Mouse (Mus musculus): ENCODE results near the gene Mindy4. TPM values are rescaled to one million over a fixed set of nuclear protein-coding genes. Genes with fewer than 3 reads are reported as not detected.

Gene Mindy4
- polyA plus RNA-seq, 1 experiment from 2014 or later, result 6.5 TPM

DNA sequence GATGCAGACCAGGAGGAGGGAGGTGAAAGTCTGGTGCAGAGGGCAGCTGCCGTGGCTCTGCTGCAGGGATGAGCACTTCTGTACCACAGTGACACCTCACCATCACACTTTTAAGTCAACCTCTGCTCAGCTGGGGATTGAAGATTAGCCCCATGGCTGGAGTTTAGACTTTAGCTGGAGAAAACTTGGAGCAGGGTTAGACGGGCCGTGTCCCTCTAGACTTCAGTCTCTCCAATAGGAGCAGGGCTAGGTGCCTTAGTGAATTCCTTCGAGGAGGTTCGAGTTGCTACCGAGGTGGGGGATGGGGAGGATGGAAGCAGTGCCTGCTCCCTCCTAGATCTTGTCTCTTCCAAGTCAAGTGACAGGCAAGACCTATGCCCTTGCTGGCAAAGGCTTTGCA, 134.9 kb downstream of the Mindy4 start:
- Histone ChIP-seq H3K4me3 (replicated peaks) (no peak overlapping the region), H3K4me2 (replicated peaks) (no peak overlapping the region; the same call in 1 of the 2 replicates), H3K36me3 (no peaks in the 10 kb centered on the region), H3K4me1 (replicated peaks) (peaks cover 52% of the 10 kb centered on the region), H3K27ac (no peak overlapping the region), H3K9me3 (no peaks in the 10 kb centered on the region), H3K27me3 (replicated peaks) (no peaks in the 10 kb centered on the region), H3K9ac (no peak overlapping the region)
- no peak for ATAC-seq
- 47% methylated on average over 6 of the region's 6 CpGs for WGBS

- no peak overlapping the region for H3K4me2 ChIP-seq (replicated peaks)
Measured at GRCm38 (mm10) chr6:55338934-55339825, 136.0 kb downstream of the Mindy4 start.

GRCm38 (mm10) chr6:55341688-55342087, 138.5 kb downstream of the Mindy4 start:
- WGBS, result 25% methylated on average over 5 of the region's 5 CpGs
- peak overlapping the region; percentile 5; the same call in 1 of the 2 replicates for H3K4me2 ChIP-seq (replicated peaks)
- peak; percentile 87 for ATAC-seq
- no peak overlapping the region for H3K9ac ChIP-seq
- peaks cover 42% of the 10 kb centered on the region for H3K4me1 ChIP-seq (replicated peaks)
- no peaks in the 10 kb centered on the region for H3K36me3 ChIP-seq
- H3K27me3 ChIP-seq (replicated peaks), result no peaks in the 10 kb centered on the region
- peak overlapping the region; percentile 71 for H3K27ac ChIP-seq
- no peaks in the 10 kb centered on the region for H3K9me3 ChIP-seq
- H3K4me3 ChIP-seq (replicated peaks), result no peak overlapping the region

More at GRCm38 (mm10) chr6:55338934-55339825, 136.0 kb downstream of the Mindy4 start:
- Histone ChIP-seq H3K4me3 (replicated peaks) (no peak overlapping the region), H3K9me3 (no peaks in the 10 kb centered on the region), H3K4me1 (replicated peaks) (peaks cover 55% of the 10 kb centered on the region), H3K27ac (no peak overlapping the region), H3K36me3 (no peaks in the 10 kb centered on the region), H3K9ac (no peak overlapping the region), H3K27me3 (replicated peaks) (no peaks in the 10 kb centered on the region)
- ATAC-seq, result peak; percentile 11; the same call in 1 of the 2 replicates
- WGBS, result 62% methylated on average over 9 of the region's 9 CpGs

DNA sequence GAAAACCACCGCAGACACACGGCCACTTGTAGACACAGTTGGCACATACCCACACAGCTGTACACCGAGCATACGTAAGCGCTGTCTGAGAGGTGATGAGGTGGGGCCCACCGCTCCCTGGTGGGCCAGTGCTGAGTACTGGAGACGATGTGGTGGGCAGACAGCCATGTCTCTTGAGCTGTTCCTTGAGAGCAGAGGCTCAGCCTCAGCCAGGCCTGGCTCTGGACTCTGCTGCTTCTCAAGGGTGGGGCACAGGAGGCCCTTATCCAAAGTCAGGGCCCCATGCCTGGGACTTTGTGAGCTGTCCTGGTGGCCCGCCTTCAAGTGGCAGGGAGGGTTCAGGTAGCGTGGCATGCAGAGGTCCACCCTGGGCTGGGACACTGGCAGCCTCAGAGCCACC, 139.1 kb downstream of the Mindy4 start:
- H3K36me3 ChIP-seq, result no peaks in the 10 kb centered on the region
- H3K4me1 ChIP-seq (replicated peaks), result peaks cover 42% of the 10 kb centered on the region
- peak; percentile 61 for ATAC-seq
- no peak overlapping the region for H3K4me3 ChIP-seq (replicated peaks)
- no peaks in the 10 kb centered on the region for H3K27me3 ChIP-seq (replicated peaks)
- no peak overlapping the region for H3K27ac ChIP-seq
- H3K4me2 ChIP-seq (replicated peaks), result peak overlapping the region; percentile 39
- no peaks in the 10 kb centered on the region for H3K9me3 ChIP-seq
- H3K9ac ChIP-seq, result no peak overlapping the region
- 57% methylated on average over 9 of the region's 9 CpGs for WGBS

DNA sequence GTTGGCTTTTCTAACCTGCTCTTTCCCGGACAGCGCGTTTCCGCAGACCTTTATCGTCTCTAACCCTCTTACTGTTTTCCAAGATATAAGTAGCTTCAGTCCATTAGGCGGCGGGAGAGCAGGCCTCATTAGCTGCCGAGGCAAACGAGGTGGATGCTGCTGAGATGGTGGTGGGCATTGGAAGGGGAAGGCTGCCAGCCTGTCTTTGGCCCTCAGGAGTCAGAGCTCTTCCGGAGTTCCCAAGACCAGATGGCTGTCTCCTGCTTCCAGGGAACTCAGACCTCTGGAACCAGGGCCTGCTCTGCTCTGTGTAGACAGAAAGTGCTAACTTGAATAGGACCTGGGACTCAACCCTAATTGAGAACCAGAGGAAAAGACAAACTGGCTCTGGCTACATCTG, 140.3 kb downstream of the Mindy4 start:
- no peak overlapping the region for H3K4me3 ChIP-seq (replicated peaks)
- no peak overlapping the region for H3K27ac ChIP-seq
- peaks cover 38% of the 10 kb centered on the region for H3K4me1 ChIP-seq (replicated peaks)
- H3K36me3 ChIP-seq, result no peaks in the 10 kb centered on the region
- no peak for ATAC-seq
- H3K9ac ChIP-seq, result no peak overlapping the region
- H3K4me2 ChIP-seq (replicated peaks), result no peak overlapping the region
- H3K9me3 ChIP-seq, result no peaks in the 10 kb centered on the region
- H3K27me3 ChIP-seq (replicated peaks), result no peaks in the 10 kb centered on the region
- WGBS, result 93% methylated on average over 10 of the region's 10 CpGs

GRCm38 (mm10) chr6:55344291-55345016, 141.3 kb downstream of the Mindy4 start:
- Histone ChIP-seq H3K9ac (no peak overlapping the region), H3K36me3 (no peaks in the 10 kb centered on the region), H3K4me3 (replicated peaks) (no peak overlapping the region), H3K27ac (no peak overlapping the region), H3K9me3 (no peaks in the 10 kb centered on the region), H3K4me1 (replicated peaks) (peaks cover 32% of the 10 kb centered on the region), H3K4me2 (replicated peaks) (no peak overlapping the region), H3K27me3 (replicated peaks) (no peaks in the 10 kb centered on the region)
- WGBS, result 83% methylated on average over 9 of the region's 9 CpGs
- no peak for ATAC-seq

DNA sequence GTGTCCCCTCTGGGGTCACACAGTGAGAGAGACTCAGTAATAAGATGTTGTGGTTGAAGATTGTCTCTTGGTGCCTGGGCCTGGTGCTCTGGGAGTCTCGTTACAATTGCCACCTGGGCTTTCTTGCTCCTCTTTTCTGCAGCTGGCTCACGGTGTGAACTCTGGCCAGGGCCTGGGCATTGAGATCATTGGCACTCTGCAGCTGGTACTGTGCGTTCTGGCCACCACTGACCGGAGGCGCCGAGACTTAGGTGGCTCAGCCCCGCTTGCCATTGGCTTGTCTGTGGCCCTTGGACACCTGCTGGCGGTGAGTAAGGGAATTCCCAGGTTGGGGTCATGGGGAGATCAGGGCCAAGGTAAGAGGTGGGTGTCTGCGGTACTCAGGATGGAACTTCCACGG, 142.1 kb downstream of the Mindy4 start:
- no peaks in the 10 kb centered on the region for H3K27me3 ChIP-seq (replicated peaks)
- H3K4me1 ChIP-seq (replicated peaks), result peaks cover 25% of the 10 kb centered on the region
- no peak overlapping the region for H3K4me3 ChIP-seq (replicated peaks)
- H3K4me2 ChIP-seq (replicated peaks), result no peak overlapping the region
- no peaks in the 10 kb centered on the region for H3K36me3 ChIP-seq
- H3K9me3 ChIP-seq, result no peaks in the 10 kb centered on the region
- WGBS, result 87% methylated on average over 10 of the region's 10 CpGs
- H3K27ac ChIP-seq, result no peak overlapping the region
- no peak for ATAC-seq
- H3K9ac ChIP-seq, result no peak overlapping the region

DNA sequence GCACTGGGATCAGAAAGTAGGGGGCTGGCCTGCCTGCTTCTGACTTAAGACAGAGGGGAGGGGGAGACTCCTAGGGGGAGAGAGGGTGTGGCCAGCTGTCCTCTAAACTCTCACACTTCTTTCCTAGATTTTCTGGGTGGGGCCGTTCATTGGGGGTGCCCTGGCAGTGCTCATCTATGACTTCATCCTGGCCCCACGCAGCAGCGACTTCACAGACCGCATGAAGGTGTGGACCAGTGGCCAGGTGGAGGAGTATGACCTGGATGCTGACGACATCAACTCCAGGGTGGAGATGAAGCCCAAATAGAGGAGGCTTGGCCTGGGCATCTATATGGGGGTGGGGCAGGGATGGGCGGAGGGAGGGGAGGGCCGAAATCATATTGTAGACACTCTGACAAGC, 143.3 kb downstream of the Mindy4 start:
- Histone ChIP-seq H3K27me3 (replicated peaks) (no peaks in the 10 kb centered on the region), H3K9ac (no peak overlapping the region), H3K4me3 (replicated peaks) (no peak overlapping the region), H3K4me1 (replicated peaks) (peaks cover 14% of the 10 kb centered on the region), H3K27ac (no peak overlapping the region), H3K9me3 (no peaks in the 10 kb centered on the region), H3K4me2 (replicated peaks) (no peak overlapping the region), H3K36me3 (no peaks in the 10 kb centered on the region)
- no peak for ATAC-seq
- 78% methylated on average over 7 of the region's 7 CpGs for WGBS

DNA sequence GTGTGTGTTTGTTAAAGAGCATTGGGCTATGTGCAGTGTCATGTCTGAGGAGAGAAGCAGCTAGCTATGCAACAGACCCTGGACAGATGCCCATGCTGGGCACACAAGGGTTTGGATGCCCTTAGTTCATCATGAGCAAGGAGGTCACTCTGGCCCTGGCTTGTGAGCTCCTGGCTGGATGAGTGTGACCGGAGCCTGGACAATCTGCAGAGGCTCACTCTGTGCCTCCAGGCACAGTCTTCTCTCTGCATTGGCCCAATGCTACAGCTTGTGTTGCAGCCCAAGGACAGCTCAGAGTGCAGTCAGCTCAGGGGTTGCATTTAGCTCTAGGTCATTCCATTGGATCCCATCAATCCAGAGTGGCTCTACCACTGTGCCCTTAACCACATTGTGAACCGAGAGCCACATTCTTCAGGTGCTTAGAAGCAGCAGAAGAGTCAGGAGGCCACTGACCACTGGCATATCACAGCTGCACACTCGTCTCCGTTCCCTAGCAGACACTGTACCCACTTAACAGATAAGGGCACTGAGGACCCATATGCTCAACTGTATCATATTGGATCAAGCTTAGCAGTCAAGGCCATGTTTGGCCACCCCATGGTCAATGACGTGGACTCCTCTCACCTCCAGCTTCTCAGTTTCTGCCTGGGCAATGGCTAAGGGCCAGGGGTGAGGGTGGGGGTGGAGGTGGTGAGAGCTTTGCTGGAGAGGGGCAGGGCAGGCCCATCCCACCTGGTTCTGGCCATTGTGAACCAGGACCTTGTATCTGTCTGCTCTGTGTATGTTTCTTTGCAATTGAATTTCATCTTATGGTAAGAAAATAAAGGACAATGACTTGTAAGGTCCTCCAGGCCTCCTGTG, 144.8 kb downstream of the Mindy4 start:
- ATAC-seq, result no peak
- H3K4me2 ChIP-seq (replicated peaks), result no peak overlapping the region
- no peaks in the 10 kb centered on the region for H3K36me3 ChIP-seq
- 0 out of 2 replicates have a peak, but pooled peaks cover 2% of the 10 kb centered on the region for H3K4me1 ChIP-seq (replicated peaks)
- H3K27ac ChIP-seq, result no peak overlapping the region
- no peak overlapping the region for H3K4me3 ChIP-seq (replicated peaks)
- 84% methylated on average over 5 of the region's 5 CpGs for WGBS
- no peaks in the 10 kb centered on the region for H3K27me3 ChIP-seq (replicated peaks)
- no peaks in the 10 kb centered on the region for H3K9me3 ChIP-seq
- no peak overlapping the region for H3K9ac ChIP-seq

DNA sequence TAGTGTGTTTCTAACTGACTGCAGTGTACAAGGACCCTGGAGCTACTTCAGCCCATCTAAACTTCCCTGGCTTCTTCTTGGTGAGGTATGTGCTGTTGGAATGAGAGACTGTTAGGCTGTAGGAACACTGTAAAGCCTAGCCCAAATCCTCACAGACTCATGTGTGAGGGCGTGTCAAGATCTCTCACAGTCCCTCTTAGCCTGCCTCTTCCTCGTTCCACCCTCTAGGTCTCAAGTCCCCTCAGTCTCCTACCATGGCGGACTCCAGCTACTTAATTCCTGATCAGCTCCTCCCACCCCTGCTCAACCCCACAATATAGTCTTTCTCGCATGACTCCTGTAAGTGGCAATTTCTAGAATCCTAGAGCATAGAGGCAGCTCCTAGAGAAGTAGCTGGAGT, 146.0 kb downstream of the Mindy4 start:
- Histone ChIP-seq H3K9me3 (no peaks in the 10 kb centered on the region), H3K27ac (no peak overlapping the region), H3K36me3 (no peaks in the 10 kb centered on the region), H3K4me2 (replicated peaks) (no peak overlapping the region), H3K27me3 (replicated peaks) (no peaks in the 10 kb centered on the region), H3K4me1 (replicated peaks) (0 out of 2 replicates have a peak, but pooled peaks cover under 1% of the 10 kb centered on the region), H3K4me3 (replicated peaks) (no peak overlapping the region), H3K9ac (no peak overlapping the region)
- ATAC-seq, result no peak
- WGBS, result 80% methylated on average over 4 of the region's 4 CpGs

DNA sequence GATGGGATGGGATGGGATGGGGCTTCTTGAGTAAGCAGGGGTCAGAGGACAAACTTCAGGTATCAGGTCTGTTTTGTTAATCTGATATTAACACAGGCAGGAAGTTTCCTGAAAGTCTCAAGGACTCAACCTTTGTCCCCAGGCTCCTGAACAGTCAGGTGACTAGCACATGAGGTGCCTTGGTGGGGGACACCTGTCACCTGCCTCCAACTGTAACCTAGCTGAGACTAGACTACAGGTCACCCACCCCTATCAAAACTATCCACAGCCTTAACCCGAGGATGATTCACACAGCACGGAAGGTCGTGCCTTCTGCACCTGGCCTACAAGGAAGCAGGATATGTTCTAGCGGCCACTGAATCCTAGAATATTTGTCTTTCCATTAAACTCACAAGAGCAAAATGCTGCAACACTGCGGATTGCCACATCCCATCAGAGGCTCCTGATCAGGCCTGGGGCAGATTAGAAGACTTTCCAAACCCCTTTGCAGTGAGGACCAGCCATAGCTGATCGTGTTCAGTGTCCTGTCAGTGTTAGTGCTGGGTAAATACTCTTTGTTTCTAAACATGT, 147.3 kb downstream of the Mindy4 start:
- 0 out of 2 replicates have a peak, but pooled peaks cover 5% of the 10 kb centered on the region for H3K4me1 ChIP-seq (replicated peaks)
- no peaks in the 10 kb centered on the region for H3K27me3 ChIP-seq (replicated peaks)
- peak; percentile 37; the same call in 1 of the 2 replicates for ATAC-seq
- H3K27ac ChIP-seq, result no peak overlapping the region
- no peaks in the 10 kb centered on the region for H3K9me3 ChIP-seq
- 84% methylated on average over 6 of the region's 6 CpGs for WGBS
- no peak overlapping the region for H3K9ac ChIP-seq
- H3K4me3 ChIP-seq (replicated peaks), result no peak overlapping the region
- H3K36me3 ChIP-seq, result no peaks in the 10 kb centered on the region
- H3K4me2 ChIP-seq (replicated peaks), result no peak overlapping the region
